Mouse (Mus musculus) brain, embryonic 14.5 days (tissue): ENCODE results near the gene H2-DMb1. TPM values are rescaled to one million over a fixed set of nuclear protein-coding genes. Genes with fewer than 3 reads are reported as not detected.

Experiments
- DNase-seq: peaks from one replicate; pipeline ENCODE4 v3.0.0-alpha.2; 2011; ENCODE audit warnings: low read depth
- CTCF ChIP-seq: fragments of 200-500 bp; IDR thresholded peaks from 2 replicates; pipeline ENCODE4 v1.5.1; 2012; ENCODE audit warnings: inconsistent platforms, mild to moderate bottlenecking, moderate library complexity, borderline replicate concordance; ENCODE audit not compliant: insufficient read depth, insufficient read length; ENCODE audit errors: extremely low read depth
- POLR2A ChIP-seq: fragments of 200-500 bp; IDR thresholded peaks from 2 replicates; pipeline ENCODE4 v1.6.1; 2012; ENCODE audit warnings: mild to moderate bottlenecking, inconsistent platforms, borderline replicate concordance; ENCODE audit not compliant: poor library complexity, insufficient read depth, insufficient read length, severe bottlenecking; ENCODE audit errors: extremely low read depth
- polyA plus RNA-seq: library from polyadenylated mRNA; depleted of rRNA; stranded (reverse); fragments of >200 nt; gene quantifications from 2 replicates; pipeline ENCODE4 v1.2.3, GENCODE M21; 2012

H2-DMb1 gene
- polyA plus RNA-seq, 1 experiment = 1.1 TPM

DNA sequence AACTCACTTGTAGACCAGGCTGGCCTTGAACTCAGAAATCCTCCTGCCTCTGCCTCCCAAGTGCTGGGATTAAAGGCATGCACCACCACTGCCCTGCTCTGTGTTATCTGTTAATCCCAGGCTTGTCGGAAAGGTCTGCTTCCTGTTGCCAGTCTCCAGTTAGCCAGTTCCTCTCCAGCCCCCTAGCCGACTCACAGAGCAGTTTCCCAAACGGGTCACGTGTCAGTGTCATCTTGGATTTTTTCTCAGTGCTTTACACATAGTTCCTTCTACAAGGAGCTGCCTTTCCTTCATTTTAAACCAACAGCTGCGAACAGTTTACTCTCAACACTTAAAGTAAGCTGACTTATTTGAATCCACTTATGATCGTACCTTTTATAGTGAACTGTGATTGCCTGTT, 28.2 kb upstream of the H2-DMb1 start:
- no peak for DNase-seq
- TF ChIP-seq POLR2A = no peak
- TF ChIP-seq CTCF = no peak

DNA sequence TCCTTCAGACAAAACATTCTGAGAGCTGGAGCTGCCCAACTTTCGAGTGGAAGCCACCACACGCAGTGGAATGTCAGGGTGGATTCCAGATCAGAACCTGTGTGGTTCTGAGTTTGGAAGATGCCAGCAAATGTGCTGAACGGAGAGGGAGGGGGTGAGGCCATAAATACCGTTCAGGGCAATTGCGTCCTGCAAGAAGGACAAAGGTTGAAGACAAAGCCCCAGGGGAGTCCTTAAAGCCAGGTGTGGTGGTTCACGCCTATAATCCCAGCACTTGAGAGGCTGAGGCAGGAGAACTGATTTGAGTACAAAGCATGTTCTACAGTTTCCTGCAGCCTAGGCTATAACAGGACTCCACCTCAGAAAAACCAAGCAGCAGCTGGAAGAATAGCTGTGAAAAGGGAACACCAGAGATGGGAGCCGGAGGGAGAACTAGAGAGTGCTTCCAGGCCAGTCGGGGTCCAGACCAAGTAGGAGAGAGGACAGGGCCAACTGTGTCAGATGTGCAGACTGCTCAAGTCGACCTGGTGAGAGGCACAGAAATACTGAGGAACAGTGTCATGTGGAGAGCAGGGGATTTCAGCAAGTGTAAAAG, 25.9 kb upstream of the H2-DMb1 start:
- TF ChIP-seq CTCF (no peak), POLR2A (no peak)
- no peak for DNase-seq

DNA sequence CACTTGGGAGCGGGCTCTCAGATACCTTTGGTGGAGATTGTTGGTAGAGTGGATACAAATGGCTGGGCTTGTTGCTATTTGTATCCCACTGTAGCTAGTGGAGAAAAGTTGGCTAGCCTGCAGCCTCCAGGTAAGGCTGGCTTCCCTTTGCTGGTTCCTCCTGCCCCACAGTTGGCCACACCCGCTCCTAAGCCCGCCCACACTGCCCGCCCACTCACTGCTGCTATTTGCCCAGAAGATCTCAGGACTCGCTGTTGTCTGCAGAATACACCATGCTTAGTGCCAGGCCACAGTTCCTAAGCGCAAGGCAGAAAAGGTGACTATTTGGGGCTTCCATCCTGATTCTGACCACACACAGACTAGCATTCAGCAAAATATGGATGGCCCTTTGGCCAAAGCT, 25.4 kb upstream of the H2-DMb1 start:
- no peak for TF ChIP-seq CTCF
- no peak for TF ChIP-seq POLR2A
- no peak for DNase-seq

DNA sequence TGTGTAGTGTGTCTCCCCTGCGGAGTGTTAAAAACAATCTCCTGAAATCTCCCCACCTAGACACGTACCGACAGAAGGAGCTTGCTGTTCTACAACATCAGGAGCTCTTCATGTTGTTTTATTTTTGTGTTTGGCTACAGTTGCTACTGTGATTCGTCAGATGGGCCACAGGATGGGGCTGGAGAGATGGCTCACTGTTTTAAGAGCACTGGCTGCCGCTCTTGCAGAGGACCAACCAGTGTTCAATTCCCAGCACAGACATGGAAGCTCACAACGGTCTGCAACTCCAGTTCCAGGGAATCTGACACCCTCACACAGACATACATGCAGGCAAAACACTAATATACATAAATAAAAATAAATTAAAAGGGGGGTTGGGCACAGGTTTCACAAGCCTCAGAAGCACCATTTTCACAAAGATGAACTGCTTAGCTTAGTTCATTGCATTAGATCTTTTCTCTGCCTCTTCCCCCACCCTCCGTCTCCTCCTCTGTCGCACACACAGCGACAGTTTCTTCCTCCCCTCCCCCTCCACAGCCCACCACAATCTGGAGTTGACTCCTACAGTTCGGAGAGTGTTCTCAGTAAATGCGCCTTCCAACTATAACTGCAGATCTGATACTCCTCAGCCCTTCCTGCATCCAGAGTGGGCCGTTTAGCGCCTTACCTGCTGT, 24.5 kb upstream of the H2-DMb1 start:
- DNase-seq = peak; percentile 47
- peak; percentile 22; the same call in 1 of the 2 replicates for TF ChIP-seq CTCF
- TF ChIP-seq POLR2A = no peak

DNA sequence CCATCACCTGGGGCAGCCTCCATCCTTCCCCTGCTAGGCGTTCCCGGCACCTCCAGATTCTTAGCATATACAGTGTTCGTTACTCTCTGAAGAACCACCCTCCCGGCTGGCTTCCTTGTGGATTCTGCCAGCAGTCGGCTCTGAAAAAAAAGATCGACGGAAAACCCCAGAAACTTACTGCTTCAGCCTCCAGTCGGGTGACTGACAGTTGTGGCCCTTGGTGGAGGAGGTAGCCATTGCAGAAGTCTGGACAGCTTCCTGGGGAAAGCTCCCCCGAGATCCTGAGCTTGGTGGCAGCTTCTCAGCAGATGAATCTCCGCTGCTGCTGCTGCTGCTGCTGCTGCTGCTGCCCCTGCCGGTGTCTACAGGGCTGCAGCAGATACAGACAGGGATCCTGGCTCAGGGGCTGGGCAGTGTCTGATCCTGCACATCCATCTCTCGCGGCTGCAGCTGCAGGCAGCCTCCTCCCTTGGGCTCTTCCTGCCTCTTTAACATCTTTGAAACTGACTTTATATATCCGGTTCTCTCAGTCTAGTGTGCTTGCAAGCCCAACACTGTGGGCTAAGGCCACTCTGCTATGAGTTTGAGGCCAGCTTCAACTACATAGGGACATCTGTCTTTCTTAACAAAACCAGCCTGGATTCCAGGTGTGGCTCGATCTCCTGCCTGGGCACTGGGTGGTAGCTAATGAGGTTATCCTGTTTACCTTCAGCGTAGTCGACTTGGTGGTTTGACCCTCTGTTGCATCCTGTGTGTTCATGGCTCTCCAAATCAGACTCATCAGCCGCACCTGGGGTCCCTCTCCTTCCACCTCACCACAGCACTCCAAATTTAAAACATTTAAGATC, 23.7 kb upstream of the H2-DMb1 start:
- DNase-seq = peak; percentile 44
- TF ChIP-seq POLR2A = no peak
- TF ChIP-seq CTCF = no peak; the same call in 1 of the 2 replicates

DNA sequence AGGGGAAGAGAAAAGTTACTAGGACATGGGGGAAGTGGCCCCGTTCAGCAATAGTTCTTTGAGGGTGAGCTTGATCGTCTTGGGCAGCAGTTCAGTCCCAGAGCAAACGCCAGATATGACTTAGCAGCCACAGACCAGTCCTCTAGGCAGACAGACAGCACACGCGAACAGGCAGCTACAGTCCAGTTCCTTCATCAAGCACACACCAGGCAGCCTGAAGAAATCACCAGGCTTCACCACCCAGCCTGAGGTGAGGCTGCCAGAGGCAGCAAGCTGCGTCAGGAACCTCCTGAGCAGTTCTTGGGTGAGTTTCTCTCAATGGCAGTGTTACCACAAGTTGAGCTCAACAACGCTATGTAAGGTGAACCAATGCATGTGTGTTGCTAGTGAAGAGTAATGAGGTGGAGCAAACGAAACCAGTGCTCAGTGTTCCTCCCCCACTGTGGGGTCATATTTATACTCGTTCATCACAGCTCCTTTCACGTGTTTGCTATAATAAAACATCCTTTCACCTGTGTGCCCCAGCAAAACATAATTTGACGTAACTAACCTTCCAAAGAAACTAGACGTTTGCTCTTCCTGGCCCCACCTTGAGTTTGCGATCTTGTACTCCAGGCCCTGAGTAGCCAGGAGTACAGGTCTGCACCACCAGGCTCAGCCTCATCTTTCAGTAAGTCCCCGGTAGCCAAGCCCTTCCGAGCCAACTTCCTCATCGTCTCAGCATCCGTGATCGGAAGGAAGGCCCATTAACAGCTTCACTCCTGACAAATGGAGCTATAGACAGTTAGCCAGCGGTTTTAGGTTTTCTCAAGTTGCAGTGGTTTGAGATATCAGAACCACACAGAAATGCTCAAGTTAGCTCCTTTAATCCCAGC, 22.6 kb upstream of the H2-DMb1 start:
- no peak for TF ChIP-seq CTCF
- TF ChIP-seq POLR2A = no peak

DNA sequence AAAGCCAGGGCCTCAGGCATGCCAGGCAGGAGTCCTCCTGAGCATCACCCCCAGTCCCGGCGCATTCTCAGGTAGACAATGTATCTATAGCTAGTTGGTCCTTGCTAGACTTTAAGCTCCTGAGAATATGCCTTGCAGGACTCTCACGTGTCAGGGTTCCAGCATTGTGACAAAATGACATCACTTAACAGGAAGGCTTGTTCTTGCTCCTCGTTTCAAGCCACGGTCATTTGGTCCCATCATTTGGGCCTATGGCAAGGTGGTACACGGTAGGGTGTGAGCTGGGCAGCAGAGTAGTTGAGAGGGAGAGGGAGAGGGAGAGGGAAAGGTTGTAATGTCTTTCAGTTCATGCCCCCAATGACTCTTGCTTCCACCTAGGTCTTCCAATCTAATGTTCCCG, 21.0 kb upstream of the H2-DMb1 start:
- TF ChIP-seq CTCF = no peak
- TF ChIP-seq POLR2A = no peak
- no peak for DNase-seq

More for the DNA sequence above, 22.6 kb upstream of the H2-DMb1 start:
- no peak for DNase-seq

DNA sequence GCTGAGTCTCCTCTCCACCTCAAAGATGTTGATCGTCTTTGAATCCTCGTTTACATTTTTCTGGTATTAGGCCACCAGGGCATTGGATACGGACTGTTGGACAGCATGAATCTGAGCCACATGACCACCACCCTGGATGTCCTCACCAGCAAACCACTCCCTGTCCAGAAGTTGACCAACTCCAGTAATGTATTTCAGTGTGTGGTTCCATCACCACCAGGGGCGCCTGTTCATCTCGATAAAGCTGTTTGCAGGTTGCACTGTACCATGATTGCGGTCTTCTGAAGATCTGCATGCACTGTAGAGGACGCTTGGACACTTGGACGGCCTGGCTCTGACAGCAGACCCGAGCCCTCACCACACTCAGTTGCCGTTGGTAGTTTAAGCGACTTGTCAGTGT, 19.6 kb upstream of the H2-DMb1 start:
- peak; percentile 9; the same call in 1 of the 2 replicates for TF ChIP-seq CTCF
- TF ChIP-seq POLR2A = no peak
- no peak for DNase-seq

DNA sequence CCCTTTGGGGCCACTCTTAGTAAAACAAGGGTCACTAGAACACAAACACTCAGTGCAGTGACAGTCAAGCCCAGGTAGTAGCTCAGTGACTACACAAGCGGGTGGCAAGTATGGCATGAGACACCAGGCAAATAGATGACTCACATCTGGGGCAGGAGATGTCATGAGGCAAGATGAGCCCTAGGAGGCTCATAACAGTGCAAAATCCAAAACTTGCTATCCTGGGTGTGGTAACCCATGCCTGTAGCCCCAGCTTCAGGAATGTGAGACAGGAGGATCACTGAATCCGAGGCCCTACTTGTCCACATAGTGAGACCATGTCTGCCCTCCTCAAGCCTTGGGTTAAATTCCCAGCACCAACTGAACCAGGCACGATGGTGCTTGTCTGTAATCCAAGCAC, 18.4 kb upstream of the H2-DMb1 start:
- no peak for DNase-seq
- TF ChIP-seq CTCF (no peak), POLR2A (no peak)

DNA sequence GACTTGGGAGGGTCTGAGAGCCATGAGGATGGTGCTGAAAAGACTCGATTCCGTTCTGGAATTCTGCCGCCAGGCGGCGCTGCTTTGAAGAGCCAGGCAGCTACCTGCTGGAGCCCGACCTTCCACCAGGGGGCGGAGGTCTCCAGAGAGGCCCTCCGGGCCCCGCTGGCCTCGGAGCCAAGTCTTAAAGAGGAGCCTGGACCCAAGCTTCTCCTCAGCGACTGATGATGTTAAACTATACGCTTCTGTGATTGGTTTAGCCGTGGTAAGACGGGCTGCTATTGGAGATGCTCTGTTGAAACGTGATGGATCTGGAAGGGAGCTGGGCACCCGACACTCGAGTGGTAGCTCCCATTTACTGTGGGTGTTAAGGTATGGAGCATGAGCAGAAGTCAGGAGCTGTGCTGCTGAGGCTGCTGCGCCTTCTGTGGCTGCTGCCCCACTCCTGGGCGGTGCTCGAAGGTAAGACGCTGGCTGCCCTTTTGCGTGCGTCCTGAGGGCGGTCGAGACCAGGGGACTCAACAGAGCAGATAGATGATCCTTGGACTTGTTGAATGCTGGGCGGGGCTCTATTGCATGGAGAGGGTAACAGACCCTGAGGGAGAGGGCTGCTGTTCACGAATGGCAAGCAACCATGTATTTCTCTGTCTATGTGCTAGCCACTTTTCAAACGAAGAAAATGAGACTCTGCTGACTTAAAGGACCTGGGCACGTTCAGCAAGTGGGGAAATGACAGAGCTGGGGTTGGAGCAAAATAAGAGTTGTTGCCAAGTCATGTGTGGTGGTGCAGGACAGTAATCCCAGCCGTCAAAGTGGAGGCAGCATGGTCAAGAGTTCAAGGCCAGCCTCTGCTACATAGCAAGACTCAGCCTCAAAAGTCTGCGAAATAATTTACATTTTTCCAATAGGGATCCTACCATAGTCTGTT, 17.3 kb upstream of the H2-DMb1 start:
- TF ChIP-seq CTCF (peak; percentile 100), POLR2A (no peak)
- peak; percentile 99 for DNase-seq
